Mouse (Mus musculus) kidney, adult 2 months (tissue): ENCODE results near the gene Tmem233. TPM values are rescaled to one million over a fixed set of nuclear protein-coding genes. Genes with fewer than 3 reads are reported as not detected.
A peak's percentile ranks its signal among the peaks of the same experiment; 100 is the strongest.

ENCODE experiments used
- DNase-seq: peaks from one replicate; pipeline ENCODE4 v3.0.0; 2021
- H3K27ac ChIP-seq: fragments of 200-500 bp; 2 replicates; pipeline ENCODE4 v1.5.1; 2012; ENCODE audit warnings: low read depth, low read length, control low read depth, inconsistent platforms; ENCODE audit not compliant: insufficient read depth
- H3K27me3 ChIP-seq: fragments of 200-500 bp; replicated peaks from 2 replicates; pipeline ENCODE4 v1.6.1; 2012; ENCODE audit warnings: mild to moderate bottlenecking, moderate library complexity, low read length, inconsistent platforms; ENCODE audit not compliant: control insufficient read depth, insufficient read depth
- H3K36me3 ChIP-seq: fragments of 200-500 bp; 2 replicates; pipeline ENCODE4 v1.6.1; 2012; ENCODE audit warnings: mild to moderate bottlenecking, moderate library complexity, low read length, inconsistent platforms; ENCODE audit not compliant: control insufficient read depth, insufficient read depth
- H3K4me1 ChIP-seq: fragments of 200-500 bp; 2 replicates; pipeline ENCODE4 v1.6.1; 2011; ENCODE audit warnings: low read length; ENCODE audit not compliant: control insufficient read depth, insufficient read depth
- H3K4me3 ChIP-seq: fragments of 200-500 bp; 2 replicates; pipeline ENCODE4 v1.5.1; 2011; ENCODE audit warnings: mild to moderate bottlenecking, low read depth, low read length, control low read depth; ENCODE audit not compliant: insufficient read depth
- CTCF ChIP-seq: fragments of 200-500 bp; conservative IDR thresholded peaks from 2 replicates; pipeline ENCODE4 v1.5.1; 2011; ENCODE audit warnings: low read depth, mild to moderate bottlenecking, control low read depth, low read length, moderate library complexity, mixed read lengths; ENCODE audit not compliant: insufficient read depth, insufficient read length
- POLR2A ChIP-seq: fragments of 200-500 bp; IDR thresholded peaks from one replicate; pipeline ENCODE4 v1.6.1; 2011; ENCODE audit warnings: low read depth, low read length, control low read depth
- WGBS: fragments of 180-500 bp; shearing (Covaris S2); methylation state at CpG from one replicate; pipeline ENCODE4 v1.1.7; 2018; 5-methylcytosine and 5-hydroxymethylcytosine counted together
- polyA plus RNA-seq: library from polyadenylated mRNA; depleted of rRNA; stranded (reverse); fragments of >200 nt; gene quantifications from 2 replicates; pipeline ENCODE4 v1.2.3, GENCODE M21; 2012

Gene Tmem233
- polyA plus RNA-seq, 1 experiment = 0.31 TPM

GRCm38 (mm10) chr5:116082241-116082900, 673 bp downstream of the Tmem233 start:
- Histone ChIP-seq H3K4me3 (no peak overlapping the region), H3K36me3 (no peaks in the 10 kb centered on the region), H3K27me3 (no peaks in the 10 kb centered on the region), H3K27ac (no peak overlapping the region), H3K4me1 (no peaks in the 10 kb centered on the region)
- 46% methylated on average over 17 of the region's 17 CpGs for WGBS
- TF ChIP-seq POLR2A (no peak), CTCF (no peak)
- DNase-seq = no peak

DNA sequence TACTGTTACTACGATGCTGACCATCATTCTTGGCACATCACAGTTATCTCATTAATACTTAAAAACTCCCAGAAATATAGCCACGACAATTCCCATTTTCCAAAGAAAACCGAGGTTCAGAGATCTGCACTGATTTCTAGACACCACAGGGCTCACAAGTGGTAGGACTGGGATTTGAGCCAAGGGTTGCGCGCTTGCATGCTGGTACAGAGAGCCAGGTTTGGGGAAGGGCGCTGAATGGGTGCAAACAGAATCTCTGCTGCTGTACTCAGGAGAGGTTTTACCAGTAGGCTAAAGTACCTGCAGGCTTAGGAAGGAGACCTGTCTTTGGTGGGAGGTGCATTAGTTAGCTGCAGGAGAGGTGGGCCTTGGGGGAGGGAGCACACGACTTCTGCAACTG, 1.4 kb downstream of the Tmem233 start:
- WGBS = 77% methylated on average over 7 of the region's 7 CpGs
- Histone ChIP-seq H3K4me1 (no peaks in the 10 kb centered on the region), H3K4me3 (no peak overlapping the region), H3K27ac (no peak overlapping the region), H3K27me3 (no peaks in the 10 kb centered on the region), H3K36me3 (no peaks in the 10 kb centered on the region)
- TF ChIP-seq POLR2A = no peak
- TF ChIP-seq CTCF = no peak
- DNase-seq = no peak

DNA sequence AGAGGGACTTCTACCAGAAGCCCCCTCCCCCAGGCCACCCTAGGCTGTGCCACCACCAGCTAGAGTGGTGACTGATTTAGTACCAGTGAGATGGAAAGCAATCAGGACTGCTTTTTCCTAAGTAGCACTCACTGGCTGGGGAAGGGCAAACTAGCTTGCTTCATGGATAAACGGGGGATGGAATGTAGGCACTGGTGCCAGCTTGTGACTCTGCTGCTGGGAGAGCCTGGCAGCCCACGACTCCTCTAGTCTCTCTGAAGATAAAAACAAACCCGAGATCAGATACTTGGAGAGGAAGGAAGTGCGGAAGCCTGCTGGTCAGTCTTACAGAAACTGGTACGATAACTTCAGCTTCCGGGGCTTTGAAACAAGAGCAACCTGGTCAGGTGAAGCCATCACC, 2.3 kb downstream of the Tmem233 start:
- 46% methylated on average over 6 of the region's 6 CpGs for WGBS
- no peak for DNase-seq
- no peak overlapping the region for H3K27ac ChIP-seq
- no peak overlapping the region for H3K4me3 ChIP-seq
- H3K4me1 ChIP-seq = no peaks in the 10 kb centered on the region
- TF ChIP-seq POLR2A (no peak), CTCF (no peak)
- H3K36me3 ChIP-seq = no peaks in the 10 kb centered on the region
- no peaks in the 10 kb centered on the region for H3K27me3 ChIP-seq

DNA sequence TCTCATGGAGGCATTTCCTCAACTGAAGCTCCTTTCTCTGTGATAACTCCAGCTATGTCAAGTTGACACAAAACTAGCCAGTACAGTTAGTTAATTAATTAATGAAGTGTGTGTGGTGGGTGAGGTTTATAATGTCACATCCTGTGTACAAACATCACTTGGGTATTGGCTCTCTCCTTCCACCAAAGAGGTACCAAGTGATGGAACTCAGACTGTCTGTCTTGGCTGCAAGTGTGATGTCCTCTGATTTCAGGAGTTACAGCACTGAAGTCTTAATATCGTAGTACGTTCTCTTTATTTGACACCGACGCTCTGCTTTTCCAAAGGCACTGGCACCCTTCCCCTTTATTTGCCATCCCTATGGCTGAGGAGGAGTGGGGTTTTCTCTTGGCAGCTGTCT, 13.4 kb downstream of the Tmem233 start:
- H3K4me1 ChIP-seq = no peaks in the 10 kb centered on the region
- no peak for TF ChIP-seq CTCF
- no peak for TF ChIP-seq POLR2A
- H3K27me3 ChIP-seq = no peaks in the 10 kb centered on the region
- no peaks in the 10 kb centered on the region for H3K36me3 ChIP-seq
- whole genome bisulfite sequencing = 95% methylated on average over 4 of the region's 4 CpGs
- no peak overlapping the region for H3K4me3 ChIP-seq
- DNase-seq = no peak
- H3K27ac ChIP-seq = no peak overlapping the region

GRCm38 (mm10) chr5:116052826-116053225, 30.2 kb downstream of the Tmem233 start:
- TF ChIP-seq POLR2A = no peak
- no peak for DNase-seq
- Histone ChIP-seq H3K4me1 (peaks cover 3% of the 10 kb centered on the region; the same call in 1 of the 2 replicates), H3K36me3 (no peaks in the 10 kb centered on the region), H3K4me3 (no peak overlapping the region), H3K27ac (no peak overlapping the region), H3K27me3 (no peaks in the 10 kb centered on the region)
- WGBS = 61% methylated on average over 6 of the region's 6 CpGs

- H3K27me3 ChIP-seq = no peaks in the 10 kb centered on the region
- H3K4me3 ChIP-seq = no peak overlapping the region
- 53% methylated on average over 5 of the region's 5 CpGs for WGBS
- no peak for TF ChIP-seq CTCF
- TF ChIP-seq POLR2A = no peak
- H3K4me1 ChIP-seq = peaks cover 3% of the 10 kb centered on the region; the same call in 1 of the 2 replicates
- peak; percentile 72 for DNase-seq
- H3K27ac ChIP-seq = no peak overlapping the region
- no peaks in the 10 kb centered on the region for H3K36me3 ChIP-seq
These were observed 30.9 kb downstream of the Tmem233 start for GRCm38 (mm10) chr5:116052171-116052570.

DNA sequence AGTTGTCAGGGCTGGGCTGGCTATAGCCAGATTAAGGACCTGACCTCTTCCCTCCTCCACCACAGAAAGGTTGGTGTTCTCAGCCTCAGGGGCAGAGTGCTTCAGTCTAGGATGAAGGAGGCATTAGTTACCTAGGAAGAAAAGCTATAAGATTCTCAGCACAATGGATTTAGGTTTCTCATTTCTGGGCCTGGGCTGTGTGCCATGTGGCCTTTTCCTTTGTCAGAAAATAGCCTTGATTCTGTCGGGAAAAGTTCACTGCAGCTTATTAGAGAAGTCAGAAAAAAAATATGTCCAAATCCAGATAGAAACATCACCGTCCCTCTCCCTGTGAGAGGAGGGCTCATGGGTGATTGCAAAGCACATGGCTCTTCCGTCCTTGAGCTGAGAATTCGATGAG, 33.2 kb downstream of the Tmem233 start:
- peaks cover 3% of the 10 kb centered on the region; the same call in 1 of the 2 replicates for H3K4me1 ChIP-seq
- H3K27ac ChIP-seq = no peak overlapping the region
- no peak for TF ChIP-seq CTCF
- TF ChIP-seq POLR2A = no peak
- H3K36me3 ChIP-seq = no peaks in the 10 kb centered on the region
- no peak overlapping the region for H3K4me3 ChIP-seq
- no peak for DNase-seq
- no peaks in the 10 kb centered on the region for H3K27me3 ChIP-seq
- WGBS = 68% methylated on average over 4 of the region's 4 CpGs

DNA sequence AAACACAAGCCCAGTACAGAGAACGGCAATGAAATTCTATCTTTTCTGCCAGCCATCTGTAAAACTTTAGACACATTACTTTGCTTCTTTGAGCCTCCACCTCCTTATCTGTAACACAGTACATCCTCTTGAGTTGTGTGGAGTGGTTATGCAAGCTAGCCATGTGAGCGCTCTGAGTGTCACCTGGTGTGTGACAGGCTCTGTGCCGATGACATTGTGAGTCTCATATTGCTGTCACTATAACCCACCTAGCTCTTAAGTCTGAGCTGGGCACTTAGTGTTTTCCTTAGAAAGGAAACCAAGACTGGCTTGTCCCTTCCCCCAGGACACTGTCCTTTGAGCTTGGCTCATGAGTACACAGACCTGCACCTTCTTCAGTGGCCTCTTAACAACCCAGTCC, 34.7 kb downstream of the Tmem233 start:
- Histone ChIP-seq H3K36me3 (no peaks in the 10 kb centered on the region), H3K4me3 (no peak overlapping the region), H3K27ac (no peak overlapping the region), H3K4me1 (peaks cover 3% of the 10 kb centered on the region; the same call in 1 of the 2 replicates), H3K27me3 (no peaks in the 10 kb centered on the region)
- TF ChIP-seq POLR2A = no peak
- no peak for TF ChIP-seq CTCF
- 85% methylated on average over 3 of the region's 3 CpGs for WGBS
- no peak for DNase-seq
